Mouse (Mus musculus): ENCODE data around the gene Gm17660.

The Gm17660 gene

GRCm38 (mm10) chr5:104077508-104077907 is at the start of gene Gm17660:
Gene Gm17660, minus strand, starts transcription at chr5:104077608.
- peak; percentile 22 for DNase-seq (ENCODE audit: low spot score)

DNA sequence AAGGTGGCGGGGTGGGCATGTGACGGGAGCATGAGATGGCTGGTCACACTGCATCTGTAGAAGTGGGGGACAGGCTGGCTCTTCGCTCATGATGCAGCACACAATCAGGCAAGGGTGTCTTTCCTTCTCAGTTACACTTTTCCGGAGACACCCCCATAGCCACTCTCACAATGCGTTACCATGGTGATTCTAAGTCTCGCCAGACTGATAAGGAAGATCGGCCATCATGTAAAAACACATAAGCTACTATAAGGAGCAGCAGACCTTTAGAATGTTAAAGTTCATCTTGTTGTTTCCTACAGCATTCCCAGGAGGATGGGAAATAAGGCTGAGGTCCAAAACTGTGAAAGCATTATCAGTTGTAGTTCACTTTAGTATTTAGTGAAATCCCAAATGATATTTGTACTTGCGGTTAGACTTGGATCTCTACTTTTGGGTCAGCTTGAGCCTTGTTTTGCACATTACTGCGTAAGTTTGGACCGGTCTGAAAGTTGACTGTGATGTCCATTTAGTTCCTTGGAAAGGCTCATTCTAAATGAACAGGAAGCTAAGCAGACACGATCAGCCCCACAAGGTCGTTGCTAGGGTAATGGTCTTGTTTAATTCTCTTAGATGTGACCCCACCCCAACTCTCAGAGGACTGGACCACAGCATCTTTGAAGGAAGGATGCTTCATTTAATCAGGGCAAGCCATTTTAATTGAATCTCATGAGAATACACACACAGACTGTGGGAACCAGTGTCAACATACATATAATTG is 49.3 kb upstream of the Gm17660 start:
- no peak for DNase-seq (ENCODE audit: low spot score)

DNA sequence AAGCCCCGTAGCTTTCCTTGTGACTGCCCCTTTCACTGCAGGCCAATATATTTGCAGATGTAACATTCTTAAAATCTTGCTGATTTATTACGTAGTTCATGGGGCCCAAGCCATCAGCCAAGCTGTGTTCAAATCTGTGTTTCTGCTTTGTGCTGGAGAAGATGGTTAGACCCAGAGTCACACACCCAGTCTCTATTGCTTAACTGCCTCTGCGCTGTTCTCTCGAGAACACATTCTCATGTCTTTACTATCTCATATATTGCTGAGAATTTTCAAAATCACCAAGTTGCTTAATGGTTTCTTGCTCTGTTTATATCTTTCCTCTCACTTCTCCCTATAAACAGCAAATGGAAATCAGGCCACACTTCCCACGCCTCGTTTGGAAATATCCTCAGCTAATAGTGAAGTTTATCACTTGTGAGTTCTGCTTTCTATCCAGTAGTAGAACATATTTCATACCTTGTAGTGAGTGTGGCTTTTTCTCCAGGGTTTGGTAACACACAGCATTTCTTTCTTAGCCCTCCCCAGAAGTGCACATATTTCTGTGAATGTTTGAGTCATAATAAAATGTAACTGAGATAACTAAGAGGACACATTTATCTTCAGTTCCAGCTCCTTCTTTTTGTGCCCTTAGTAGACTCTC is 46.7 kb upstream of the Gm17660 start:
- no peak for DNase-seq (ENCODE audit: low spot score)

DNA sequence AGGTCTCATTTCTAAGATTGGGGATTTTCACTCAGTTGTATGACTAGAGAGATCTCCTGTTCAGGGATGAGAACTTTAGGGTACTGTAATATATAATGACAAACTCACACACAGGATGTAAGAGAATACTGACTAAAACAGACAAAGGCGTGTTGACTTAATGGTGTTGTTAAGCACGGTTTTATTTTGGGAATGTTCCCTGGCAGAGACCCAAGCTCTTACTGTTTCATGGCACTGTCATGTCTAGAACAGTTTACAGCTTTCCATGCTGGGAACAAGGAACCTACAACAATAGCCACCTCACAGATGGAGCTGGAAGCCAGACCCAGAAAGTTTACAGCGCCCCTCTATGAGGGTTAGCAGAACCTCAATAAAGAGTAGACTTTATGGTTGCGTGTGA is 38.5 kb upstream of the Gm17660 start:
- no peak for DNase-seq (ENCODE audit: low spot score)

DNA sequence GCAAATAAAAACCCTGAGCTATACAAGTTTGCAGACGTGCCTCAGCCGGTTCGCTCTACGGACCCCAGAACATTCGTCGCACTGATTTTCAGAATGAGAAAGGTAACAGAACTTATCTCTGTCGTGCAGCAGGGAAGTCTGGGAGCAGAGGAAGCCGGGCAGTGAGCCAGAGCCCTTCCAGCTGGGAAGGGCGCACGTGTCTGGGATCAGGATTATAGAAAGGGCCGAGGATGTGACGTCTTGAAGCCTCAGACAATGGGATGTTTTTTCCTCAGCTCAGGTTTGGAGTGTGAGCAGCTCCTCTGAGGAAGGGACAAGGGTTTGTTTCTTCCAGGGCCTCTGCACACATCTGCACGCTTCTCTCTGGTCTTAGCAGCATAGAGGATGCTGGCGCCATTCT is 37.7 kb upstream of the Gm17660 start:
- DNase-seq (ENCODE audit: low spot score) = peak; percentile 74

DNA sequence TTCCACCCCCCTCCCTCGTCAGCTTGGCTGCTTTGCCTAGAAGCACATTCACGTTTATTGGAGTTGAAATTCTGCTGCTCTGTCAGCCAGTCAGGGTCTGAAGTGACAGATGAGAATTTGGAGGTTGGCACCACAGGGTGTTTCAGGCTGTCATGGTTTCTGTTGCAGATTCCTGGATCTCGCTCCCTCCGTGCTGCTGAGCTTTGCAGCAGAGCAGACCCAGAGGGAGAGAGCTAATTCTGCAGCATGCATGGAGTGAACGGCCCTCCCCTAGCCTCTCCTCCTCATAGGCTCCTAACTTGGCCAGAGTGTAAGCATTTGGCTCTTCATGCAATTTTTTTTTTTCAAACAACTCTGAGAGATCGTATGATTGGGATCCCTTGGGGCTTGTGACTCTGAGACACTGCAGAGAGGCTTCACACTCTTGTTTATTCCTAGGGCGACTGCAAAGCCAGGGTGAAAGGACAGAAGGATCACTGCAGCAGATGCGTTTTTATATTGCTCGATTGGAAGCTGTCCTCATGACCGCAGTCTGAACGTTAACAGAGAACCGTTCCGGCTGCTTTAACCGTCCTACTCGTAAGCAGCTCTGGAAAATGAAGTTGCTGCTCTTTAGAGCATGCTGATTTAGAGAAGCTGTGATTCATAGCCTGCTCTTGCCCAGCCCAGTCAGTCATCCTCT is 36.2 kb upstream of the Gm17660 start, which contains the start of gene Sparcl1:
Sparcl1 (minus strand) TSS at position 243 of the 682 bp plus-strand sequence.
- DNase-seq (ENCODE audit: low spot score) = no peak

DNA sequence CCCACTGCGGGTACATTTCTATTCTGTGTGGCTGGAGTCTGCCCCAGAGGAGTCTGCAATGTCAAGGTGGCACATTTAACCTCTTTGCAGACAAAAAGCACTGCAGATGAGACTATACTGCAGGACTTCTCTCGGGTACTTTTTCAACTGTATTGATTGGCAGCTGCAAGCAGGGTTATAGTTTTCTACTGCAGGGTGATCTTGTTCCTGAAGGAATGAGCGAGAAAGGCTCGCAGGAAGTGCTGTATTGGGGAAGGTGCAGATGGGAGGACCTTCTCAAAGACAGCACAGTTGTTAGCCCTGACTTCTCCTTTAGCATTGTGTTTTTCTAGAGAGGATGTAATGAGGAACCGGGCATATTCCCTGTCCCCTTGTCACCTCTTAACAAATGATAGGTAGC is 35.1 kb upstream of the Gm17660 start:
- no peak for DNase-seq (ENCODE audit: low spot score)

DNA sequence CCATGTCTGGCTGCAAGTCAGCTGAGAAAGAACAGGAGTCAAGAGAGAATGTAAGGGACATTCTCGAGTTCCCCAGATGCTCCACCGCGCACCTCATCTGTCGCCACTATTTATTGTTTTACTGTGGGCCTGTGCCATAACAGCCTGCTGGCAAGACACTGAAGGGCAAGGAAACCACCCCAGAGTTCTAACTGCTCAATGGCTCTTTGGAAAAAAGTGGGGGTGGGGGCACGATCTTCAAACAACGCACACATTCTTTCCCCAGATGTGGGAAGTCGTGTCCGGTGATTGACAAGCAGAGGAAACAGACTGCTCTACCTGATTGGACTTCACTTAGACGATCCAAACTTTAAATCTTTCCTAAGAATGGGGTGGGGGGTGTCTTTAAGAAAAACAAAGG is 34.6 kb upstream of the Gm17660 start:
- no peak for DNase-seq (ENCODE audit: low spot score)

DNA sequence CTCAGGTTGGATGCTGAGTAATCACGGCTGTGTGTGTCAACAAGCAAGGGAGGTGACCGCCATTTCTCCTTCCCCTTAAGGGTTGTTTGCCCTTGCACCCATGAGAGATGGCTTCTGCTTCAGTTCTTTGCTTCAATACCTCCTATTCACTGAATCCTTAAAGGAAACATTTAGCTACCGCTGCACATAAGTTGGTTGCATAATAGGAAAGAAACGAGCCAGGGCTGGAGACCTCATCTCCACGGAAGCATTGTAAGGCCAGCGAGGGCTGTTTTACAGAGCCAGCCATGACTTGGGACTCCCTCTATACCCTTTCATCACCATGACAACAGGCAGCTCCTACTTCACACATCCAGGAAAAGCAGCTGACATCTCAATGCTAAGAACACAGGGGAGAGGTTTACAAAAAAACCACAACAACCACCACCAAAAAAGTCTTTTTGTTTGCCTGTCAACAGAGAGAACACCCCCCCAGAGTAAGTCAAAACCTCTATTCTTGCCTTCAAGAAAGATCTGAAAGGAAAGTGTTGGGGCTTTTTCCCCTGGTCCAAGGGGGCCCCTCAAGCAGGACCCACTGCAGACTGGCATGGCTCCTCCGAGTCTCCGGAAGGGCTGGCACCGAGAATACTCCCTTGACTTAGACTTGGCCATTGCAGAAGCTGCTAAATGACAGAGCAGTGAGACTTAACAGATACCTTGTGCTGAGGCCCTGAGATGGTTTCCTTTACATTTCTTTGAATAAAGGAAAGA is 32.9 kb upstream of the Gm17660 start:
- no peak for DNase-seq (ENCODE audit: low spot score)

DNA sequence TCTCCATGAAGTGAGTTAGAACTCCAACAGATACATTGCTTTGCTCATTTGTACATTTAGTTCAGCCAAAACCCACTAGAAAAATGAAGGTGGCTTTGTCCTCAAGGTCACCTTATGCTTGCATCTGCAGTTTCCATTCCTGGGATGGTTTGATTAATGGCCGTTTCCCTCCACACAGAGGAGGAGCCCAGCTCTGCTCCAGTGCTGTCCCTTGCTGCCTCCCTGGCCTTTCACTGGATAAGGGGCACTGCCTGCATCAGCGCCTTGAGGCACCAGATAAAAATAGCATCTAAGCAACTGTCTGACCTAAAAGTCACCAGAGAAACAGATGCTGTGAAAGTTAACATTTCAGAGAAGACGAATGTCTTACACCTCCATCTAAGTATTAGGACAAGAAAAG is 32.1 kb upstream of the Gm17660 start:
- no peak for DNase-seq (ENCODE audit: low spot score)

DNA sequence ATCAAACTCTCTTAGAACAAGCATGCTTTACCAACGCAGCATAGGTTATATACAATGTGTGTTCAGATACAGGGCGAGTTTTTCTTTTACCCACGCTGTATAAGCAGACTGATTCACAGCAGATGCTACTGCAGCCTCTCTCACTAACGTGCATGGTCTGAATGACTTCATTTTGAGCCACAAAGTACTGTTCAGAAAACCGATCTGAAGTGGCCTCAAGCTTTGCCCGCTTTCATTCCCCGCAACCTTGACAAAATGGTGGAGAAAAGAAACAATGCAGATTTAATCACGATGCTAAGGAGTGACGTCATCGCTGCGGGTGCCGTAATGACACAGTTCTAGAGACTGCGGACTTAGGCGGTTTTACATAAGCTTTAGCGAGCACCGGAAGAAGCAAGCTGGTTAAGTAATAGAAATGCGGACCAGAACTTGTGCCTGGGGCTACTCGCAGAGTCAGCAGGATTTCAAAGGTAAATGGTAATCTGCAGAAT is 31.5 kb upstream of the Gm17660 start:
- no peak for DNase-seq (ENCODE audit: low spot score)

- DNase-seq (ENCODE audit: low spot score) = no peak
Measured at GRCm38 (mm10) chr5:104108127-104108875, 30.9 kb upstream of the Gm17660 start.

GRCm38 (mm10) chr5:104104111-104104510 is 26.7 kb upstream of the Gm17660 start:
- no peak for DNase-seq (ENCODE audit: low spot score)

GRCm38 (mm10) chr5:104103171-104103570 is 25.8 kb upstream of the Gm17660 start:
- no peak for DNase-seq (ENCODE audit: low spot score)

- no peak for DNase-seq (ENCODE audit: low spot score)
Measured at GRCm38 (mm10) chr5:104101678-104102531, 24.5 kb upstream of the Gm17660 start.

GRCm38 (mm10) chr5:104096078-104096938 is 18.9 kb upstream of the Gm17660 start:
- no peak for DNase-seq (ENCODE audit: low spot score)

GRCm38 (mm10) chr5:104095416-104096077 is 18.1 kb upstream of the Gm17660 start:
- no peak for DNase-seq (ENCODE audit: low spot score)

GRCm38 (mm10) chr5:104089751-104090150 is 12.3 kb upstream of the Gm17660 start:
- peak; percentile 27 for DNase-seq (ENCODE audit: low spot score)

- no peak for DNase-seq (ENCODE audit: low spot score)
Measured at GRCm38 (mm10) chr5:104085366-104085765, 8.0 kb upstream of the Gm17660 start.

Measured in testis, postnatal 10 days (tissue).